Mouse (Mus musculus): ENCODE data around the gene Umps.

The Umps gene

DNA sequence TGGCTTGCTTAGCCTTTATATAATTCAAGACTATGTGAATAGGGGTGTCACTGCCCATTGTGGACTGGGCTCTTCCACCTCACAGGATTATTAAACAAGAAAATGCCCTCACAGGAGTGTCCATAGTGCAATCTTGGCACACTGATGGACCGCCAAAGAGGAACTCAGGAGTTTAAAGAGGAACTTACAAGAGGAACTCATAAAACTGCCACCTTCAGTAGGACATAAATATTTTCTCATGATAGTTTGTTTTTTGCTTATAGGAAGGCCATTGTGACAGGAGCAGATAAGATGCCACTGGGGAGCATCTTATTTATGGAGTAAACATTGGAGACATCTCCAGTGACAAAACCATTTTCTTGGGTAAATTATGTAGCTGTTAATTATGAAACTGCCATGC, 12.0 kb downstream of the Umps start:
- DNase-seq (ENCODE audit: low spot score in 2 of 2) = no peak

DNA sequence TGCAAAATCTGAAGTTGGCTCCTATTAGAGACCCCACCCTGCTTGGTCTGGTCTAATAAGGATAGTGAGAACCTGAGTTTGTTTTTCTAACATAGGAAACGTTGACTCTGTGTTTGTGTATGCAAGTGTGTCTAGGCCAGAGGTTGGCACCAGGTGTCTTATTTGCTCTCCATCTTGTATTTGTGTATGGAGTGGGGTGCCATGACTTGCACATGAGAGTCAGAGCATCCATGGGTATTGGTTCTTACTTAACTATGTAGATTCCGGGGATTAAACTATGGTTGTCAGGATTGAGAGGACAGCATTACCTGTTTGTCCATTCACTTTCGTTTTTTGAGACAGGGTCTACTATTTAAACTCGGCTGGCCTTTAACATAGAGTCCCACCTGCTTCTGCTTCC, 13.8 kb downstream of the Umps start:
- DNase-seq (ENCODE audit: low spot score in 2 of 2) = no peak

DNA sequence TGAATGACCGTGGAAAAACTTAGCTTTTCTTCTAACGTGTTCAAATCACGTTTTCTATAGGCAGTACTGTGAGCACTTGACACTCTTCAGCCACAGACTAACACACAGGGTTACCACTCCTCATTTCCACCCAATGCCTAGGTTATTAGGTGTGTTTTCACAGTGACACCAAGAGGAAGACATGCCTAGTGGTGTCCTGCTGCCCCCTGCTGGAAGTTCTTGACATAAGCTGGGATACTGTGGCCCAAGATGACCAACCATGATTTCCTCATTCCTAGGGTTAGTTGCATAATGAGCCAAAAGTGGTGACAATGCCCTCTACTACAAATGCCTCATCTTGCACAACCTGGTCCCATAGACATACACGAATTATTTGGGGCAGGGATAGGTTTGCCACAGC, 16.0 kb downstream of the Umps start:
- peak; percentile 74 to 83 for DNase-seq (ENCODE audit: low spot score in 2 of 2)

DNA sequence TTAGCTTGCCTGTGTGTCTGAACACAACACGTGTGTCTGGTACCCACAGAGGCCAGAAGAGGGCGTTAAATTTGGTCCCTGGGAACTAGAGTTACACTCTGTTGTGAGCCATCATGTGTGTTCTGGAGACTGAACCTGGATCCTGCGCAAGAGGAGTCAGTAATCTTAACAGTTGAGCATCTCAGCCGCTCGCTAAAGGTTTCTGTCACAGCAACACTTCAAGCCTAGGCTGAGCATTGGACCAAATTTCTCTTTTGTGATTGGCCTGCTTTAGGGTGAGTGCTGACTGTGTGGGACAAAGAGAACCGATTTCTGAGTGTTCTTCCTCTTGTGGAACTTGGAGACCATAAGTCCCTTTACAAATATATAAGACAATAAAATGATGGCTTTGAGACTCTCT, 16.5 kb downstream of the Umps start:
- DNase-seq (ENCODE audit: low spot score in 2 of 2) = no peak

GRCm38 (mm10) chr16:33947664-33948571, 18.9 kb downstream of the Umps start:
- no peak for DNase-seq (ENCODE audit: low spot score in 2 of 2)

GRCm38 (mm10) chr16:33946021-33946420, 20.8 kb downstream of the Umps start:
- no peak for DNase-seq (ENCODE audit: low spot score in 2 of 2)

DNA sequence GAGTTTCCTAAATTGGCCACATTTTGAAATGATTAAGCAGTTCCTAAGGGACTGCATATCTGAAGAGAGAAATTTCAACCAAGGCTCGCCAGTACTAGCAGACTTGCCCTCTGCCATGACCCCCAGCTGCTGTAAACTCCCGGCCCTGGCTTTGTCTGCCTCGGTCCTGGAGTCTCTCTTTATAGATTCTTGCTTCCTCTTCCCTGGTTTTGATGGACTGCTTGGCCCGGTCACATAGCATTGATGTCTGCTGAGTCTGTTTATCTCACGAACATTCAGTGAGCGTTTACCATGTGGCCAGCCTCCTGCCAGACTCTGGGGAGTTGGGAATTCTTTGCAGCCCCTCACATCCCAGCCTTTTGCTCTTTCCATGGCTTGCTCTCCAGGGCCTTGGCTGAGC, 22.1 kb downstream of the Umps start:
- DNase-seq (ENCODE audit: low spot score in 2 of 2) = no peak

GRCm38 (mm10) chr16:33944126-33944525, 22.7 kb downstream of the Umps start:
- DNase-seq (ENCODE audit: low spot score in 2 of 2) = no peak

DNA sequence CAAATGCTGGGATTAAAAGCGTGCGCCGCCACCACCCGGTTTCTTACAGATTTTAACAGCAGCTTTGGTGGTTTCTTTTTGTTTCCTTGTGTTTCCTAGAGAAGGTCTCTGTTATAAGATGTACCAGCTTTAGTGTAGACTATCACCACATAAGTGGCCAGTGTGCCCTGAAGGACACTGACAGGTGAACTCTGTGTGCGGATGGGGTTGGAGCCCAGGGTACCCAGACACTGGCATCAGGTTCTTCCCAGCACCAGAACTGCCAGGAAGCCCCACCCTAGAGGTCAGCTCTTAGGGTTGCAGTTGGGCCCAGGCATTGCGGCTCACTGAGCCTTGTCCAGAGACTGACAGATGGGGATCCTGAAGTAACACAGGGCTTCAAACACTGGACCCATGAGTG, 23.4 kb downstream of the Umps start:
- no peak for DNase-seq (ENCODE audit: low spot score in 2 of 2)

GRCm38 (mm10) chr16:33942341-33942740, 24.5 kb downstream of the Umps start:
- peak; percentile 46 to 49 for DNase-seq (ENCODE audit: low spot score in 2 of 2)

GRCm38 (mm10) chr16:33941271-33941781, 25.5 kb downstream of the Umps start:
- peak; percentile 72 to 81 for DNase-seq (ENCODE audit: low spot score in 2 of 2)

GRCm38 (mm10) chr16:33940095-33940494, 26.7 kb downstream of the Umps start:
- DNase-seq (ENCODE audit: low spot score in 2 of 2) = no peak

- no peak for DNase-seq (ENCODE audit: low spot score in 2 of 2)
Observed at GRCm38 (mm10) chr16:33939636-33940035, 27.2 kb downstream of the Umps start.

- DNase-seq (ENCODE audit: low spot score in 2 of 2) = no peak
Observed at GRCm38 (mm10) chr16:33939133-33939531, 27.7 kb downstream of the Umps start.

DNA sequence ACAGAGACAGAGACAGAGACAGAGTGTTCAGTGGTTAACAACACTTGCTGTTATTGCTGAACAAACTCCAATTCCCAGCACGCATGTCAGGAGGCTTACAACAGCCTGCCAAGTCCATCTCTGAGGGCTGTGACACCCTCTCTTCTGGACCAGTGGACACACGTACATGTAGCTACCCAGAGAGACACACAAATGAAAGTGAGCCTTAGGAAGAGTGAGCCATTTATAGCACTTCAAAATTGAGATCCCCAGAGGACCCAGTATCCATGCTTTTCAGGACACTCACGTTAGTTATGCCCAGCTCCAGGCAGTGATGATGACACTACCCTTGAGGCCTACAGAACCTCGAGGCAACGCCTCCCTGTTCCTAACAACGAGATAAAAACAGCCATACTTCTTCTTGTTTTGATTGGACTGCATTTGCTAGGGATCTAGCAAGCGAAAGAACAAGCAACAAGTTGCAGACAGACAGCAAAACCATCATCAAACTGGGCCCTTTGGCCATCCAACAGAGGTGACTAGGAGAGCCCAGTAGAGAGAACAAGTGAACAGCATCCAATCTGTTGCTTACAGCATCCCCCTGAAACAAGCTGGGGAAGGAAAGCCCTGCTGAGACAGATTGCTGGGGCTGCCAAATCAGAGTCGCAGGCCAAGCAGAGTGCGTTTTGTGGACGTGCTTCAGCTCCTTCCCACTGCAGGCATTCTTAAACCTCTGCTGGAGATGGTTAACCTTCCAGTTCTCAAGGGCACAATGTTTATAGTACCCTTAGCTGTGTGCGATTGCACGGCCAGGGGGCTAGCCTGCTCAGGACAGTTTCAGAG, 28.3 kb downstream of the Umps start:
- DNase-seq (ENCODE audit: low spot score in 2 of 2) = no peak

- DNase-seq (ENCODE audit: low spot score in 2 of 2) = peak; percentile 69 to 71
Observed at GRCm38 (mm10) chr16:33937567-33937966, 29.3 kb downstream of the Umps start.

- DNase-seq (ENCODE audit: low spot score in 2 of 2) = no peak
Observed at GRCm38 (mm10) chr16:33936885-33937284, 30.0 kb downstream of the Umps start.

GRCm38 (mm10) chr16:33935407-33935785, 31.4 kb downstream of the Umps start:
- no peak for DNase-seq (ENCODE audit: low spot score in 2 of 2)

- peak; percentile 83 to 85 for DNase-seq (ENCODE audit: low spot score in 2 of 2)
Observed at GRCm38 (mm10) chr16:33934701-33935406, 32.0 kb downstream of the Umps start.

GRCm38 (mm10) chr16:33933411-33933810, 33.4 kb downstream of the Umps start:
- DNase-seq (ENCODE audit: low spot score in 2 of 2) = no peak

DNA sequence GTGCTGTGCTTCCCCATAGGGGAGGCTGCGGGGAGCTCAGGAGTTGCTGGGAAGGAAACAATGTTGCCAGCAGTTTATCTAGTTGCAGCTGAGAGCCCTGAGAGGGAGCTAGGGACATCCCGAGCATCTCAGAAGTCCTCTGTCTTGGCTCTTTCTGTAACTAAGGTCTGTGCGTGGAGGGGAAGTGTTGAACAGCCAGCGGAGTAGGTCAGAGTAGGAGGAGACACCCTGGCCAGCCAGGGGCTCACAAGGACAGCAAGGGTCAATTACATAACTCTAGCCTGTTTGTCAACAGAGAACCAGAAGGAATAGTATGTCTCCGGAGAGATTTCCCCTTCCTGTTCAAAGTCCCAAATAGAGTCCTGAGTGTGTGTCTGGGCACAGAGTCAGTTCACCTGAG, 34.7 kb downstream of the Umps start:
- no peak for DNase-seq (ENCODE audit: low spot score in 2 of 2)

DNA sequence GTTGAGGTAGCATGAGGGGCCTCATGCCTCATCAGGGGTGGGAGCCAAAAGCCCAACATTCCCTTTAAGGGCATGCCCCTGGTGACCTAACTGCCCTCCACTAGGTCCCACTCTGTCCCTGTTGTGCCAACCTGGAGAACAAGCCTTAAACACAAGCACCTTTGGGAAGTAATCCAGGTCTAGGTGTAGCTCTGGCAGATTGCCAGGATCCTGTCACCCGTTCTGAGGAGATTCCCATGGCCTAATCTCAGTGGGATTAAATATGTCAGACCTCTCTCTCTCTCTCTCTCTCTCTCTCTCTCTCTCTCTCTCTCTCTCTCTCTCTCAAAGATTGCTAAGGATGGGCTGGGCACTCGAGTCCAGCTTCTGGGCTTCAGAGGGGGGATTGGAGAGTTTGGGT, 35.2 kb downstream of the Umps start:
- no peak for DNase-seq (ENCODE audit: low spot score in 2 of 2)

All from right cerebral cortex, postnatal 10 days (tissue).